Mouse (Mus musculus): ENCODE measurements at regions not wholly inside any gene's neighbourhood (a gene's known extent, or its start where the extent isn't known, plus 50 kb on each side); places are given as distances from the start of the nearest gene placed in this dataset.

DNA sequence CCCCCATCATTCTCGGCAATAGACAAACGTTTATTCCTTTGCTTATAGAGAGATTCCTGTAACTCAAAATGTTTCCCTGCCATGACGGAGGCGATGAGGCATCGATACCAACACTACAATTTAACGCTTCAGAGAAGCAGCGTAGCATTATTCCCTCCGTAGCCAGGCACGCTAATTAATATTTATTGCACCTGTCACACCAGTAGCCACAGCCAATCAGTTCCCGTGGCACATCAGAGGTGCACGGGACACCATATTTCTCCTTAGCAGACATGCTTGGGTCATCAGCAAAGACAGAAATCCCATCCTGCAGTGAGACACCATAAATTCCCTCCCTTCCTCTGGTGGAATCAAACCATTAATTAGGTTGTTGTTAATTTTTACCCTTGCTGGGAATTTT lies 399.8 kb upstream of the Tmpo start:
- Histone ChIP-seq H3K27me3 (no peaks in the 10 kb centered on the region), H3K9me3 (no peaks in the 10 kb centered on the region), H3K4me3 (no peak overlapping the region), H3K36me3 (no peaks in the 10 kb centered on the region), H3K4me2 (peak overlapping the region; percentile 38), H3K27ac (replicated peaks) (peak overlapping the region; percentile 46), H3K9ac (no peak overlapping the region), H3K4me1 (replicated peaks) (peaks cover 15% of the 10 kb centered on the region)
- WGBS, result 22% methylated on average over 11 of the region's 11 CpGs
- peak; percentile 74 for ATAC-seq (ENCODE audit: low read depth)

DNA sequence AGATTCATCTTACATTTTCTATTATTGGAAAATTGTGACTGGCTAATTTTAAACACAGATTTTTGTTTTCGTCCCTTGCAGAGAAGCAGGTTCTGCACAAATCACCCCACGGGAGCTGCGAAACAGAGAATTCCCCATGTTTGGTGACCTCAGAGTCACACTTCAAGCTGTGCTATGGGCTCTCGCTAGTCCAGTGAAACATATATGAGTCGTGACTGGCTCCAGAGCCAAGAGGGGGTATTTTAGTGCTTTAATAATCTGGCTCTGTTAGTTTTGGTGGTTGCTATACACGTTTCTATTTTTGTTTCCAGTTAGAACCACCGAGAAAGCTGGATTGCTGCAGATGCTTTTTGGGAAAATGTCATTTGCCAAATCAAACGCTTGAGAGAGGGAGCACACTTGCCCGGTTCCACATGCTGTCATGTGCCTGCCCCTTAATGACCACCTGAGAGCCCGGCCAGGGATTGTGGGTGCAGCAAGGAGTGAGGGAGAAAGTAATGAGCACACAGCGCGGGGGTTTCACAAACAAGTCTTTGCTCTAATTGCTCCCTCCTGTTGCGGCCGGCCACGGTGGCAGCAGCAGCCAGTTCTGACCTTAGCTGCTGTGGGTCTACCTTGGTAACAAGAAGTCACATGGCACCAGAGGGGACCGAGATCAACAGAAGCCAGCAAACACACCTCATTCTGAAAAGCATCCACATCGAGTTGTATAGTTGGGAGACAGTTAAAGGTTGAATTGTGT lies 394.4 kb upstream of the Tmpo start:
- ATAC-seq (ENCODE audit: low read depth), result no peak
- Histone ChIP-seq H3K27me3 (no peaks in the 10 kb centered on the region), H3K9ac (no peak overlapping the region), H3K9me3 (no peaks in the 10 kb centered on the region), H3K4me1 (replicated peaks) (peaks cover 2% of the 10 kb centered on the region), H3K27ac (replicated peaks) (no peak overlapping the region), H3K4me2 (no peak overlapping the region), H3K36me3 (no peaks in the 10 kb centered on the region), H3K4me3 (no peak overlapping the region)
- 72% methylated on average over 17 of the region's 17 CpGs for WGBS

DNA sequence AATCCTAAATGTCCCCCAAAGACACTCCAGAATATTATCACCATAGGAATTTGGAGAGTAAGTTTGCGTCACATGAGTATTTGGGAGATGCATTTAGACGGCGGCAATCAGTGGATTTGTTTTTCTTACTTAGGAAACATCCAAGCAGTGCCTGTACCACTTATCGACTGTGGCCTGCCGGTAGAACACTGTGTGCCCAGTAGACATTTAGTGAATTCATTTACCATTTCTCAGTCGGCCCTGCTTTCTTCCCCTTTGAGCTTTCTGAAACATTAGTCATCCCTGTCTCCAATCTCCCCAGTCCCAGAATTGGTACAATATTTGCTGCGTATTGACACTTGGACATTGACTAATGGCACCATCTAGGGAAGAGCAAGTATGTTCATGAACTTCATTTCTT lies 391.7 kb upstream of the Tmpo start:
- H3K36me3 ChIP-seq, result no peaks in the 10 kb centered on the region
- no peaks in the 10 kb centered on the region for H3K9me3 ChIP-seq
- no peak overlapping the region for H3K27ac ChIP-seq (replicated peaks)
- no peak for ATAC-seq (ENCODE audit: low read depth)
- H3K4me2 ChIP-seq, result no peak overlapping the region
- no peak overlapping the region for H3K9ac ChIP-seq
- H3K4me3 ChIP-seq, result no peak overlapping the region
- H3K4me1 ChIP-seq (replicated peaks), result peaks cover 9% of the 10 kb centered on the region
- 62% methylated on average over 7 of the region's 7 CpGs for WGBS
- no peaks in the 10 kb centered on the region for H3K27me3 ChIP-seq

DNA sequence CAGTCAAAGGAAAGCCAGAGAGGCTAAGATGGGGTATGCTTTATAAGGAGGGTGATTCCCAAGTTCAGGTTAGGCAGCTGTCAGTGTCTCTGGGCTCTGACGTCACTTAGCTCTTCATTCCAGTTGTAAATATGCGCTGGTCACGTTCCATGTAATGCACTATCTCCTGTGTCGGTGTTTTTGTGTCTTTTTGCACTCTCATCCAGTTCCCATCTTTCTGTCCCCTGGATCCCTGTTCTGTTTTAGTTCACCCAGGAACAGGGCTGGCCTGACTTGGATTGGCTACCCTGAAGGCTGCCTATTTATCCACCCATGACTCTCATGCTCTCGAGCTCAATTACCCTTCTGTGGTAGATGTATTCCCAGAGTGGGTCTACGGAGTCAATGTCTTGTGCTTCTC lies 387.9 kb upstream of the Tmpo start:
- 77% methylated on average over 6 of the region's 6 CpGs for WGBS

DNA sequence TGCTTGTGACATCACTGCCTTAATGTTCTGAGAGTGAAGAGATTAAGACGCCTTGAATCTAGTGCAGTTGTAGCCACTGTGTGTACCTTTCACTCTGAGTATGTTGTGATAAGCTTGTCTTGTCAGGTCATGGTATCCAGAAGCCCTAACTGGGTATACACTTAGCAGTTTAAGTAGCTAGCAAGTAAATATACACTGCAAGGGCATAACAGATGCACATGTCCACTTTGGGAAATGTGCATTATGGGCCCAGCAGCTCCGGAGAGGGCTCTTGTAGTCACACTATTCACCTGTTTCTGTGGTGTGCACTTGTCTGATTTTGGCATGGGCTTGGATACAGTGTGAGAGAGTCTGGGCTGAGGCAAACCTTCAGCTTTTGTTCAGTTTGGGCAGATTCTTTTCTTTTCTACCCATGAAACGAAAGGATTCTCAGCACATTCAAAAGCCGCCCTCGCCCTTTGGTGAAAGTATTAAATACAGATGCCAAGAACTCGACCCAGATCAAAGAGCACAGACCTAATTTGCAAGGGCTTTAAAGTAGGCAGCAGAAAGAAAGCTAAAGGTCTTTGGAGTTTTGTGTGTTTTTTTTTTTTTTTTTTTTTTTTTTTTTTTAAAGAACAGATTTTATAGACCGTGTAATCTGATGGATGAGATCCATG lies 385.1 kb upstream of the Tmpo start:
- H3K36me3 ChIP-seq, result no peaks in the 10 kb centered on the region
- peaks cover 13% of the 10 kb centered on the region for H3K4me1 ChIP-seq (replicated peaks)
- H3K4me3 ChIP-seq, result no peak overlapping the region
- H3K27me3 ChIP-seq, result no peaks in the 10 kb centered on the region
- H3K4me2 ChIP-seq, result no peak overlapping the region
- no peaks in the 10 kb centered on the region for H3K9me3 ChIP-seq
- H3K9ac ChIP-seq, result no peak overlapping the region
- no peak overlapping the region for H3K27ac ChIP-seq (replicated peaks)
- ATAC-seq (ENCODE audit: low read depth), result no peak
- 36% methylated on average over 7 of the region's 7 CpGs for WGBS

More for the DNA sequence above, 387.9 kb upstream of the Tmpo start:
- H3K4me1 ChIP-seq (replicated peaks), result peaks cover 13% of the 10 kb centered on the region
- no peaks in the 10 kb centered on the region for H3K9me3 ChIP-seq
- no peak overlapping the region for H3K4me2 ChIP-seq
- no peaks in the 10 kb centered on the region for H3K36me3 ChIP-seq
- ATAC-seq (ENCODE audit: low read depth), result no peak
- no peak overlapping the region for H3K9ac ChIP-seq
- H3K4me3 ChIP-seq, result no peak overlapping the region
- no peak overlapping the region for H3K27ac ChIP-seq (replicated peaks)
- H3K27me3 ChIP-seq, result no peaks in the 10 kb centered on the region

DNA sequence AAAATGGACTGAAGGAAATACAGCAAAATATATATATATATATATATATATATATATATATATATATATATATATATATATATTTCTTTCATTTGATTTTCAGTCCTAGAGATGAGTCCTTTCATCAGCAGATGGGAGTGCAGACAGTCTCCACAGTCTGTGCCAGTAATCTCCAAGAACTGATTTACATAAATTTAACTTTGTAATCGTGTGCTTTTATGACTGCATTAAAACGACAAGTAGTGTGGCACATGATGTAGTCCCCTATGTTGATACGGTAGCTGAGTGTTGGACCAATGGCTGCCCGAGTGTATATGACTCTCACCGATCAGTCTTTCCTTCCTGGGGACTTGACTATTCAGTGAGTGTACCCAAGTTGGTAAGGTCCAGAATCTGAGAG lies 378.2 kb upstream of the Tmpo start:
- H3K27ac ChIP-seq (replicated peaks), result no peak overlapping the region
- WGBS, result 67% methylated on average over 5 of the region's 5 CpGs
- H3K4me2 ChIP-seq, result no peak overlapping the region
- no peaks in the 10 kb centered on the region for H3K36me3 ChIP-seq
- no peaks in the 10 kb centered on the region for H3K9me3 ChIP-seq
- H3K4me1 ChIP-seq (replicated peaks), result 0 out of 2 replicates have a peak, but pooled peaks cover 4% of the 10 kb centered on the region
- no peak overlapping the region for H3K9ac ChIP-seq
- no peaks in the 10 kb centered on the region for H3K27me3 ChIP-seq
- H3K4me3 ChIP-seq, result no peak overlapping the region
- ATAC-seq (ENCODE audit: low read depth), result no peak

DNA sequence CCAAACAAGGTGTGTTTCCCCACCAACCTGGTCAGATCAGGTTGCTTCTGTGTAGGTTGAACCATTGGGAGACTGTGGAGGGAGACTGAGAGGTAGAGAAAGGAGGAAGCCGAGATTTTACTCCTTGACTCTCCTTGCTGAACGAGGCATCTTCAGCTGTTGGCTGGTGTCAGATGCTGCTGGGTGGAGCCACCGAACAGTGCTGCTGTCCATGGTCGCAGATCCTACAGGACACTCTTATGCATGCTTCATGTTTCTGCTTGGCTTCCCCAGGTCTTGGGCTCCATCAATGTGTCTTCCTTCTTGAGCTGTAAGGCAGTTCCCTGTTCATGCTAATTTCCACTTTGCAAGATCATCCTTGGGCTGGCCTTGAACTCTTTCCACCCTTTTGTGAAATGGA lies 367.0 kb upstream of the Tmpo start:
- H3K4me2 ChIP-seq, result no peak overlapping the region
- WGBS, result 76% methylated on average over 4 of the region's 4 CpGs
- no peaks in the 10 kb centered on the region for H3K27me3 ChIP-seq
- H3K27ac ChIP-seq (replicated peaks), result no peak overlapping the region
- H3K4me1 ChIP-seq (replicated peaks), result peaks cover 15% of the 10 kb centered on the region
- no peak overlapping the region for H3K9ac ChIP-seq
- H3K9me3 ChIP-seq, result no peaks in the 10 kb centered on the region
- H3K4me3 ChIP-seq, result no peak overlapping the region
- no peaks in the 10 kb centered on the region for H3K36me3 ChIP-seq
- no peak for ATAC-seq (ENCODE audit: low read depth)

DNA sequence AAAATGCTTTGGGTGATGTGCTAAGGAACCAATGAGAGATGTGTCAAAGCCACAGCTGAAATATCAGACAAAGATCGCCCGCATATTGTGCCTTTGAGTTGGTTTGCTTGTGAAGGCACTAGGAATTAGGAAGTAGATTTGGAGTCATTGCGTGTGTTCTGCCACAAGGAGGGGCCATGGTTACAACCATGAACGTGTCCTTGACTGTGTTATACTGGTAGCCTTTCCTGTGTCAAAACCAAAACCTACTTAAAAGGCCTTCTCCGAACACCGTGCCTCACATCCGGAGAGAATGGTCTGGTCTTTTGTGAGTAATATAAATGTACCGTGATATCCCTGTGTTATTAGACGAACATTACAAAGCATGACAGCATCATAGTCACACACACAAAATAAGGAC lies 365.0 kb upstream of the Tmpo start:
- H3K36me3 ChIP-seq, result no peaks in the 10 kb centered on the region
- ATAC-seq (ENCODE audit: low read depth), result peak; percentile 88
- H3K27ac ChIP-seq (replicated peaks), result peak overlapping the region; percentile 29; the same call in 1 of the 2 replicates
- H3K9me3 ChIP-seq, result no peaks in the 10 kb centered on the region
- H3K9ac ChIP-seq, result 0 out of 2 replicates have a peak overlapping the region, but pooled peaks have one; percentile 13
- peaks cover 25% of the 10 kb centered on the region for H3K4me1 ChIP-seq (replicated peaks)
- no peak overlapping the region for H3K4me3 ChIP-seq
- 45% methylated on average over 9 of the region's 9 CpGs for WGBS
- H3K27me3 ChIP-seq, result no peaks in the 10 kb centered on the region
- H3K4me2 ChIP-seq, result no peak overlapping the region

DNA sequence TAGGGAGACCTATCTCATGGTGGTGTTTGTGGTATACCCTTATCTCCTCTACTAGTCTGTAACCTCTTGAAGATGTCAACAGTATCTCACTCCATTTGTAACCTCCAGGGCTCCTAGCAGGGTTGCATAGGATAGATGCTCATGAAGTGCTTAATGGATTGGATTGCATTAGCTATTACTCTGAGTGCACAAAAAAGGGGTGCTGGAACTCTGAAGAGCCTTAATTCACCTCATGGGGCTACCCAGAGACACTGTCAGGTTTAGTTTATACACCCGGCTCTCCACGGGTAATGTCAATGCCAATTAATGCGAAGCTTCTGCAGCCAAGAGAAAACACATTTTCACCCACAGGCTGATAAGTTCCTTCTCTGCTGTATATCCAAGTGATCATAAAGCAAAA lies 364.3 kb upstream of the Tmpo start:
- H3K27me3 ChIP-seq, result no peaks in the 10 kb centered on the region
- no peak overlapping the region for H3K4me3 ChIP-seq
- 49% methylated on average over 3 of the region's 3 CpGs for WGBS
- 0 out of 2 replicates have a peak overlapping the region, but pooled peaks have one; percentile 6 for H3K27ac ChIP-seq (replicated peaks)
- no peaks in the 10 kb centered on the region for H3K36me3 ChIP-seq
- no peaks in the 10 kb centered on the region for H3K9me3 ChIP-seq
- no peak overlapping the region for H3K9ac ChIP-seq
- H3K4me1 ChIP-seq (replicated peaks), result peaks cover 25% of the 10 kb centered on the region
- no peak overlapping the region for H3K4me2 ChIP-seq
- ATAC-seq (ENCODE audit: low read depth), result peak; percentile 52; the same call in 1 of the 2 replicates

DNA sequence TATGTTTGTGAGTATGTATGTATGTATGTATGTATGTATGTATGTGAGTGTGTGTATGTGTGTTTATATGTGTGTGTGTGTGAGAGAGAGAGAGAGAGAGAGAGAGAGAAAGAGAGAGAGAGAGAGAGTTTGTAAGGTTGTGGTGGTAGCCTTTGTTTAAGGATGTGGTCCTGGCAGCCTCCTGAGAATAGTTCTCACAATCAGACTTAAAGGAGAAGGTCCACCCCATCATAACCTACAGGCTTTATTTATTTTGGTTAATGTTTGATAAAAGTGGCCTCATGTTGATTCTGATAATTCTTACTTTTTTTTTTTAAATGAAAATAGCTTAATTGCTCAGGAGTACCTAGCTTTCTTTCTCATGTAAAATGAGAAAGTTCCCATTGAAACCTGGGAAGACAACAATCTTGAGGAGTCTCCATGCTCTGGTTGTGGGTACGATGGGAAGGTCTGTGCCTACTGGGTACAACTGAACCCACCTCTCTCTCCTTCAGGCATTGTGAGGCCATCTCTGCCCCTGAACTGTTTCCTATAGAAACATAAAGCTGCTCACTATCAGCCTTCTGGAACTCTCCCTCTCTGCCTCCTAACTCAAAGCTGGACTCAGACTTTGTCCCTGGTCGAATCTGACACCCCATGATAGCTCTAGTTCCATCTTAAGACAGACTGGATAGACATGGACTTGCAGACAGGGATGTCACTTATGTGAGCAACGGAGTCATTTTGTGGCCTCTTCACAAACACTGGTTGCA lies 362.2 kb upstream of the Tmpo start:
- no peak for ATAC-seq (ENCODE audit: low read depth)
- Histone ChIP-seq H3K27me3 (no peaks in the 10 kb centered on the region), H3K27ac (replicated peaks) (no peak overlapping the region), H3K4me2 (no peak overlapping the region), H3K9ac (no peak overlapping the region), H3K9me3 (no peaks in the 10 kb centered on the region), H3K4me3 (no peak overlapping the region), H3K36me3 (no peaks in the 10 kb centered on the region), H3K4me1 (replicated peaks) (peaks cover 25% of the 10 kb centered on the region)
- 87% methylated on average over 3 of the region's 3 CpGs for WGBS

DNA sequence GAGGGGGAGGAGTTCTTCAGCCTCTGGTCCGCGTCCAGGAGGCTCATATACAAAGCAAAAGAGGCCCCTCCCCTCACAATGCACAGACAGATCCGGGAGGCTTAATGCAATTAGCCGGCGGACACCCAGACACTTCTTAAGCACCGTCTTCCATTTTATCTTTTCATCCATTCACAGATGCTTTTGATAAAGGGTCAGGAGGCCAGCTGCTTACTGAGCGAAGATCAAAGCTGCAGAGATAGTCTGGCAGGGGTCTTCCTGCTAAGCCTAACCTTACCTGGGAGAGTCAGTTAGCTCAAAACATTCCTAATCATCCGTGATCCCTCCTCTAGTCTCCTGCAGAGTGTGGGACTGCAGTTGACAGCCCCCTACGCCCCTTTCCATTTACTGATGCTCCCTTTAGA lies 361.1 kb upstream of the Tmpo start:
- Histone ChIP-seq H3K4me2 (no peak overlapping the region), H3K27ac (replicated peaks) (no peak overlapping the region), H3K9ac (no peak overlapping the region), H3K4me1 (replicated peaks) (peaks cover 29% of the 10 kb centered on the region), H3K9me3 (no peaks in the 10 kb centered on the region), H3K27me3 (no peaks in the 10 kb centered on the region), H3K36me3 (no peaks in the 10 kb centered on the region), H3K4me3 (no peak overlapping the region)
- WGBS, result 13% methylated on average over 9 of the region's 9 CpGs
- no peak for ATAC-seq (ENCODE audit: low read depth)

DNA sequence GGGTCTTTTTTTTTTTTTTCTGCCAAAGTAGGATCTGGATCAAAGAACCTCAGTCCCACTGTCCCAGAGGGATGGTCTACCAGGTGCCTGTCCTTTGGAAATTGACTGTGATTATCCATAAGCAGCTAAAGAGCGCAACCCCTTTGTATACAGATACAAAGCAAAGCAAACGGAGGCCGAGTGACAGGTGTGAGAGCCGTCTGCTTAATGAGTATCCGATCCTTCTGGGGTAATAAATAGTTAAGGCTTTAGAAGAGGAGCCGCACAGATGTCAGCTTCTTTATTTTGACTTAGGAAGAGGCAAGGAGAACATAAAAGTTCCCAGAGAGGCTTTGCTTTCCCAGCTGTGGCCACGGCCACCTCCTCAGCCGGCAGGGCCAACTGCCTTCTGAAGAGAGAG lies 356.1 kb upstream of the Tmpo start:
- Histone ChIP-seq H3K9ac (no peak overlapping the region), H3K4me3 (no peak overlapping the region), H3K36me3 (no peaks in the 10 kb centered on the region), H3K4me2 (no peak overlapping the region), H3K9me3 (no peaks in the 10 kb centered on the region), H3K27me3 (no peaks in the 10 kb centered on the region), H3K4me1 (replicated peaks) (peaks cover 10% of the 10 kb centered on the region), H3K27ac (replicated peaks) (no peak overlapping the region)
- no peak for ATAC-seq (ENCODE audit: low read depth)
- 11% methylated on average over 8 of the region's 8 CpGs for WGBS

Data from neural tube, embryonic 13.5 days (tissue).